Mouse (Mus musculus) embryonic fibroblast, embryonic 13.5 days (primary cell): ENCODE measurements around the gene Cog5. TPM values are rescaled to one million over a fixed set of nuclear protein-coding genes. Genes with fewer than 3 reads are reported as not detected.

Source experiments
- H3K27ac ChIP-seq: 2 replicates; pipeline ENCODE4 v1.5.1; 2012; ENCODE audit warnings: low read length, control low read depth, inconsistent platforms; ENCODE audit not compliant: insufficient read depth
- H3K4me1 ChIP-seq: 2 replicates; pipeline ENCODE4 v1.6.1; 2011; ENCODE audit warnings: low read length; ENCODE audit not compliant: control insufficient read depth, insufficient read depth
- H3K4me3 ChIP-seq: 2 replicates; pipeline ENCODE4 v1.5.1; 2011; ENCODE audit warnings: mild to moderate bottlenecking, control low read depth, low read length; ENCODE audit not compliant: insufficient read depth
- CTCF ChIP-seq: IDR thresholded peaks from 2 replicates; pipeline ENCODE4 v1.5.1; 2011; ENCODE audit warnings: mild to moderate bottlenecking, control low read depth, low read length, moderate library complexity, borderline replicate concordance; ENCODE audit not compliant: insufficient read depth
- POLR2A ChIP-seq: IDR thresholded peaks from 2 replicates; pipeline ENCODE4 v1.6.1; 2011; ENCODE audit warnings: low read depth, mild to moderate bottlenecking, control low read depth, low read length, moderate library complexity
- polyA plus RNA-seq: library from polyadenylated mRNA; stranded (reverse); fragments of >200 nt; gene quantifications from 2 replicates; pipeline ENCODE4 v1.2.4, GENCODE M21; 2011; ENCODE audit warnings: low read depth; ENCODE audit not compliant: missing spikeins, insufficient read length

The Cog5 gene
- polyA plus RNA-seq, 1 experiment, result 48.3 TPM

DNA sequence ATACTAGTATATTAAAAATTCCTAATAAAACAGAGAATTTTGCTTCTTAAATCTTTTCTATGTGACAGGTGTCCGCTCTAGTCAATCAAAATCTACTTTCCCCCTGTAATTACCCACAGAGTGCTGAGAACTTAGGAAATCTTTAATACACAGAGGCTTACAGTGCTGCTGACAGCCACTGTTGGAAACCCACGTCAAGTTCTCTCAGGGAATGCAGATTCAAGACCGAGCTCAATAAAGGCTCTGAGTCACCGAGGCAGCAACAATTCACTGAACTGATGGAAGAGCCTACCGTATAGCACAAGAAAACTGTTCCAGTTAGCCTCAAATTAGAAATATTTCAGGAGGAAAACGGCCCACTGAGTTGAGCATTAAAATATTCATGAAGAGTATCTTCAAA lies 329.1 kb downstream of the Cog5 start:
- Histone ChIP-seq H3K4me3 (no peak overlapping the region), H3K27ac (no peak overlapping the region), H3K4me1 (no peaks in the 10 kb centered on the region)
- TF ChIP-seq CTCF, result no peak
- TF ChIP-seq POLR2A, result no peak

GRCm38 (mm10) chr12:31984206-31984605 lies 329.5 kb downstream of the Cog5 start:
- TF ChIP-seq CTCF (no peak), POLR2A (no peak)
- H3K4me3 ChIP-seq, result no peak overlapping the region
- H3K4me1 ChIP-seq, result no peaks in the 10 kb centered on the region
- no peak overlapping the region for H3K27ac ChIP-seq

GRCm38 (mm10) chr12:31984664-31985063 lies 330.0 kb downstream of the Cog5 start:
- Histone ChIP-seq H3K4me3 (no peak overlapping the region), H3K27ac (no peak overlapping the region), H3K4me1 (no peaks in the 10 kb centered on the region)
- TF ChIP-seq POLR2A, result no peak
- TF ChIP-seq CTCF, result no peak

- no peak overlapping the region for H3K27ac ChIP-seq
- H3K4me1 ChIP-seq, result no peaks in the 10 kb centered on the region
- H3K4me3 ChIP-seq, result no peak overlapping the region
- no peak for TF ChIP-seq POLR2A
- TF ChIP-seq CTCF, result no peak
Observed at GRCm38 (mm10) chr12:31985738-31986137, 331.1 kb downstream of the Cog5 start.

GRCm38 (mm10) chr12:31986463-31986862 lies 331.8 kb downstream of the Cog5 start:
- TF ChIP-seq CTCF, result no peak
- TF ChIP-seq POLR2A, result no peak
- H3K4me1 ChIP-seq, result no peaks in the 10 kb centered on the region
- H3K4me3 ChIP-seq, result no peak overlapping the region
- H3K27ac ChIP-seq, result no peak overlapping the region

Other genes starting within 250 kb of the Cog5 start
- 16.2 and 21.8 TPM in 2 replicates for gene Cbll1, start 155.3 kb upstream of the Cog5 start, polyA plus RNA-seq
- not detected in 2 replicates for gene Slc26a4, start 94.9 kb upstream of the Cog5 start, polyA plus RNA-seq
- 31.7 and 32.2 TPM in 2 replicates for gene Bcap29, start 20.2 kb upstream of the Cog5 start, polyA plus RNA-seq
- gene Dus4l, start within 50 bp of the Cog5 start, polyA plus RNA-seq, result 12.2 and 14.0 TPM in 2 replicates
- not detected in 2 replicates for gene Gpr22, start 59.1 kb downstream of the Cog5 start, polyA plus RNA-seq